Mouse (Mus musculus) embryonic facial prominence, embryonic 14.5 days (tissue): ENCODE results near the gene Plekhm2. TPM values are rescaled to one million over a fixed set of nuclear protein-coding genes. Genes with fewer than 3 reads are reported as not detected.

Experiments
- ATAC-seq: fragments of 200-750 bp; cut with Nextera tagmentation; 2 replicates; pipeline ENCODE4 v1.8.0; 2017; ENCODE audit warnings: low read depth, moderate number of reproducible peaks, moderate TSS enrichment
- DNase-seq: peaks from one replicate; pipeline ENCODE4 v3.0.0-alpha.2; 2015; ENCODE audit warnings: low spot score
- H3K27ac ChIP-seq: fragments of 300-500 bp; sonication (generic); replicated peaks from 2 replicates; pipeline ENCODE4 v1.5.1; 2014; ENCODE audit warnings: low read depth, mild to moderate bottlenecking, low read length, moderate library complexity
- H3K27me3 ChIP-seq: fragments of 300-500 bp; sonication (generic); replicated peaks from 2 replicates; pipeline ENCODE4 v1.6.1; 2014; ENCODE audit warnings: low read length; ENCODE audit not compliant: control insufficient read depth, insufficient read depth
- H3K36me3 ChIP-seq: fragments of 300-500 bp; sonication (generic); 2 replicates; pipeline ENCODE4 v1.6.1; 2014; ENCODE audit warnings: low read length, mixed read lengths; ENCODE audit not compliant: control insufficient read depth, insufficient read depth
- H3K4me1 ChIP-seq: fragments of 300-500 bp; sonication (generic); 2 replicates; pipeline ENCODE4 v1.6.1; 2014; ENCODE audit warnings: antibody characterized with exemption, low read length; ENCODE audit not compliant: control insufficient read depth, insufficient read depth
- H3K4me2 ChIP-seq: fragments of 300-500 bp; sonication (generic); 2 replicates; pipeline ENCODE4 v1.6.1; 2014; ENCODE audit warnings: low read depth, mild to moderate bottlenecking, low read length, moderate library complexity, mixed read lengths
- H3K4me3 ChIP-seq: fragments of 300-500 bp; sonication (generic); 2 replicates; pipeline ENCODE4 v1.5.1; 2014; ENCODE audit warnings: low read depth, mild to moderate bottlenecking, low read length
- H3K9ac ChIP-seq: fragments of 300-500 bp; sonication (generic); 2 replicates; pipeline ENCODE4 v1.6.1; 2014; ENCODE audit warnings: low read depth, mild to moderate bottlenecking, low read length, moderate library complexity, mixed read lengths
- H3K9me3 ChIP-seq: fragments of 300-500 bp; sonication (generic); 2 replicates; pipeline ENCODE4 v1.6.1; 2016; ENCODE audit warnings: low read length; ENCODE audit not compliant: control insufficient read depth
- WGBS: fragments of 180-500 bp; shearing (Covaris S2); extraction: QIAGEN DNeasy Blood & Tissue Kit; methylation state at CpG from one replicate; pipeline ENCODE4 v1.1.7; 2014; 5-methylcytosine and 5-hydroxymethylcytosine counted together
- polyA plus RNA-seq: library from polyadenylated mRNA; unstranded; fragments of >200 nt; fragmentation: Nextera tagmentation; extraction: Ambion mirVana; gene quantifications from 2 replicates; pipeline ENCODE4 v1.2.1, GENCODE M21; 2014

Plekhm2 gene
- 3.7 and 4.5 TPM in 2 replicates for polyA plus RNA-seq

GRCm38 (mm10) chr4:141664799-141665198 is at the start of gene Plekhm2:
Gene Plekhm2, minus strand, starts transcription at chr4:141664899.
- peak within 1 kb of the TSS; percentile 88 for H3K4me3 ChIP-seq
- H3K9ac ChIP-seq, result peak within 1 kb of the TSS; percentile 92
- no peaks in the 10 kb centered on the region for H3K9me3 ChIP-seq
- WGBS, result 66% methylated on average over 8 of the region's 8 CpGs
- H3K4me2 ChIP-seq, result peak within 1 kb of the TSS; percentile 93
- DNase-seq, result no peak
- ATAC-seq, result no peak
- peaks cover 15% of the 10 kb centered on the region for H3K36me3 ChIP-seq
- H3K27ac ChIP-seq, result peak within 1 kb of the TSS; percentile 73
- no peaks in the 10 kb centered on the region for H3K27me3 ChIP-seq
- H3K4me1 ChIP-seq, result peaks cover 8% of the 10 kb centered on the region

- H3K27ac ChIP-seq, result no peak overlapping the region
- H3K9me3 ChIP-seq, result no peaks in the 10 kb centered on the region
- H3K4me2 ChIP-seq, result no peak overlapping the region
- no peak for ATAC-seq
- H3K4me1 ChIP-seq, result 0 out of 2 replicates have a peak, but pooled peaks cover 4% of the 10 kb centered on the region
- WGBS, result 81% methylated on average over 5 of the region's 5 CpGs
- no peak overlapping the region for H3K4me3 ChIP-seq
- no peak for DNase-seq
- peaks cover 53% of the 10 kb centered on the region for H3K36me3 ChIP-seq
- H3K27me3 ChIP-seq, result no peaks in the 10 kb centered on the region
- no peak overlapping the region for H3K9ac ChIP-seq
These were observed 49.0 kb upstream of the Plekhm2 start for GRCm38 (mm10) chr4:141713598-141714142.

- Histone ChIP-seq H3K9ac (no peak overlapping the region), H3K36me3 (peaks cover 69% of the 10 kb centered on the region), H3K4me2 (no peak overlapping the region), H3K27ac (no peak overlapping the region), H3K9me3 (no peaks in the 10 kb centered on the region), H3K4me1 (0 out of 2 replicates have a peak, but pooled peaks cover 4% of the 10 kb centered on the region), H3K4me3 (no peak overlapping the region), H3K27me3 (no peaks in the 10 kb centered on the region)
- WGBS, result 100% methylated on average over 1 of the region's 1 CpGs
- DNase-seq, result no peak
- ATAC-seq, result no peak
These were observed 46.6 kb upstream of the Plekhm2 start for GRCm38 (mm10) chr4:141711250-141711649.

- Histone ChIP-seq H3K4me1 (no peaks in the 10 kb centered on the region), H3K36me3 (peaks cover 92% of the 10 kb centered on the region), H3K9ac (no peak overlapping the region), H3K4me2 (no peak overlapping the region), H3K27ac (no peak overlapping the region), H3K4me3 (no peak overlapping the region), H3K9me3 (no peaks in the 10 kb centered on the region), H3K27me3 (no peaks in the 10 kb centered on the region)
- 92% methylated on average over 2 of the region's 2 CpGs for WGBS
- ATAC-seq, result no peak
- DNase-seq, result no peak
These were observed 44.3 kb upstream of the Plekhm2 start for GRCm38 (mm10) chr4:141708971-141709370.

- Histone ChIP-seq H3K27ac (no peak overlapping the region), H3K4me2 (no peak overlapping the region), H3K9me3 (no peaks in the 10 kb centered on the region), H3K9ac (no peak overlapping the region), H3K36me3 (peaks cover 96% of the 10 kb centered on the region), H3K4me3 (no peak overlapping the region), H3K4me1 (no peaks in the 10 kb centered on the region), H3K27me3 (no peaks in the 10 kb centered on the region)
- DNase-seq, result no peak
- 89% methylated on average over 7 of the region's 7 CpGs for WGBS
- ATAC-seq, result no peak
These were observed 43.3 kb upstream of the Plekhm2 start for GRCm38 (mm10) chr4:141708005-141708404.

- Histone ChIP-seq H3K27ac (no peak overlapping the region), H3K9ac (no peak overlapping the region), H3K4me3 (no peak overlapping the region), H3K36me3 (peaks cover 99% of the 10 kb centered on the region), H3K27me3 (no peaks in the 10 kb centered on the region), H3K9me3 (no peaks in the 10 kb centered on the region), H3K4me1 (no peaks in the 10 kb centered on the region), H3K4me2 (no peak overlapping the region)
- 66% methylated on average over 4 of the region's 4 CpGs for WGBS
- peak; percentile 90 for ATAC-seq
- peak; percentile 65 for DNase-seq
These were observed 40.6 kb upstream of the Plekhm2 start for GRCm38 (mm10) chr4:141705331-141705730.

DNA sequence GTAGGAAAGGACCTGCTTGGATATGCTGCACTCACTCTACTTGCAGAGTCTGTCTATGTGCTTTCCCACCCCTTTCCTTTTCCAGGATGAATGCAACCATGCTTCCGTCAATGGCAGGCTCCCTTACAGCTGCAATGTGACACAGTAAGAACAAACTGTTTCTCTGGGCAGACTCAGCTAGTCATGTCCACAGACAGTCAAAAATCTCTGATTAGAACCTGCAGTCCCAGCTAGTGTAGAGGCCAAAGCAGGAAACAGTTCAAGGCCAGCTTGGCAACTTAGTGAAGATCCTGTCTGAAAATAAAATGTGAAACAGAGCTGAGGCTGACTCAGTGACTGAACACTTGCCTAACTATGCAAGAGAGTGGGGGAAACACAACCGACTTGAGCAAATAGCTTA is 39.9 kb upstream of the Plekhm2 start:
- H3K4me2 ChIP-seq, result no peak overlapping the region
- H3K27me3 ChIP-seq, result no peaks in the 10 kb centered on the region
- DNase-seq, result no peak
- no peaks in the 10 kb centered on the region for H3K4me1 ChIP-seq
- no peak overlapping the region for H3K9ac ChIP-seq
- H3K4me3 ChIP-seq, result no peak overlapping the region
- H3K27ac ChIP-seq, result no peak overlapping the region
- ATAC-seq, result no peak
- peaks cover 99% of the 10 kb centered on the region for H3K36me3 ChIP-seq
- 94% methylated on average over 2 of the region's 2 CpGs for WGBS
- no peaks in the 10 kb centered on the region for H3K9me3 ChIP-seq

DNA sequence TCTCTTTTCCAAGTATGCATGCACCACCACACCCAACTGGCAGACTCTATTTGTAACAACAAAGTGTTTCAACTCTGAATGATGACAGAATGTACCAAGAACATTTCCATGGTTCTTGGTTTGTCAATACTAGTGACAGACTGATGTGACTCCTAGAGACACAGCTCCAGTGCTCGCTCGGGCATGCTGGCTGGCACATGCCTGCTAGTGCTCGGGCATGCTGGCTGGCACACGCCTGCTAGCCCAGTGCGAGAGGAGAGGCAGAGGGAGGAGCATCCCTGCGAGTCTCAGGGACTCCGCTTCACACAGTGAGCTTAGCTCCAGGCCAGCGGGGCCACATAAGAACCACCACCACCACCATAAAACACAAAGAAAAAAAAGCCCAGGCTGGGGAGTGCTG is 30.0 kb upstream of the Plekhm2 start:
- H3K27ac ChIP-seq, result no peak overlapping the region
- DNase-seq, result no peak
- WGBS, result 94% methylated on average over 8 of the region's 8 CpGs
- H3K36me3 ChIP-seq, result peaks cover 99% of the 10 kb centered on the region
- no peaks in the 10 kb centered on the region for H3K4me1 ChIP-seq
- H3K9ac ChIP-seq, result no peak overlapping the region
- H3K4me3 ChIP-seq, result no peak overlapping the region
- H3K27me3 ChIP-seq, result no peaks in the 10 kb centered on the region
- ATAC-seq, result no peak
- H3K4me2 ChIP-seq, result no peak overlapping the region
- no peaks in the 10 kb centered on the region for H3K9me3 ChIP-seq

DNA sequence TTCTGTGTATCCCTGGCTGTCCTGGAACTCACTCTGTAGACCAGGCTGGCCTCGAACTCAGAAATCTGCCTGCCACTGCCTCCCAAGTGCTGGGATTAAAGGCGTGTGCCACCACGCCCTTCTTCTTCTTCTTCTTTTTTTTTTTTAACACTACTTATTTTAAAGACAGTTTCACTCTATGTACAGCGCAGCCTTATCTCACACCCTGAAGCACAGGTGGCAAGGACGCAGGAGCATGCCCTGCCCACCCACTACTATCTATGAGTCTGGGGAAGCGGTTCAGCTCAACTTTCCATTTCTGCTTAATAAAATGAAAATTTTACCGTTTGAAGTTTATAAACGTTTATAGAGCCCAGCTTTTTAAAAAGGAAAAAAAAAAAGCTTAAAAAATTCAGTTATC is 23.8 kb upstream of the Plekhm2 start:
- no peak overlapping the region for H3K4me2 ChIP-seq
- H3K36me3 ChIP-seq, result peaks cover 87% of the 10 kb centered on the region
- H3K4me1 ChIP-seq, result no peaks in the 10 kb centered on the region
- H3K27me3 ChIP-seq, result no peaks in the 10 kb centered on the region
- H3K27ac ChIP-seq, result no peak overlapping the region
- 91% methylated on average over 8 of the region's 8 CpGs for WGBS
- H3K9ac ChIP-seq, result no peak overlapping the region
- no peak for ATAC-seq
- no peak for DNase-seq
- no peaks in the 10 kb centered on the region for H3K9me3 ChIP-seq
- no peak overlapping the region for H3K4me3 ChIP-seq
